Mouse (Mus musculus): ENCODE results near the gene Tuba4a. TPM values are rescaled to one million over a fixed set of nuclear protein-coding genes. Genes with fewer than 3 reads are reported as not detected.

Tuba4a gene
- polyA plus RNA-seq, 1 experiment from 2014 or later = 12.4 TPM

DNA sequence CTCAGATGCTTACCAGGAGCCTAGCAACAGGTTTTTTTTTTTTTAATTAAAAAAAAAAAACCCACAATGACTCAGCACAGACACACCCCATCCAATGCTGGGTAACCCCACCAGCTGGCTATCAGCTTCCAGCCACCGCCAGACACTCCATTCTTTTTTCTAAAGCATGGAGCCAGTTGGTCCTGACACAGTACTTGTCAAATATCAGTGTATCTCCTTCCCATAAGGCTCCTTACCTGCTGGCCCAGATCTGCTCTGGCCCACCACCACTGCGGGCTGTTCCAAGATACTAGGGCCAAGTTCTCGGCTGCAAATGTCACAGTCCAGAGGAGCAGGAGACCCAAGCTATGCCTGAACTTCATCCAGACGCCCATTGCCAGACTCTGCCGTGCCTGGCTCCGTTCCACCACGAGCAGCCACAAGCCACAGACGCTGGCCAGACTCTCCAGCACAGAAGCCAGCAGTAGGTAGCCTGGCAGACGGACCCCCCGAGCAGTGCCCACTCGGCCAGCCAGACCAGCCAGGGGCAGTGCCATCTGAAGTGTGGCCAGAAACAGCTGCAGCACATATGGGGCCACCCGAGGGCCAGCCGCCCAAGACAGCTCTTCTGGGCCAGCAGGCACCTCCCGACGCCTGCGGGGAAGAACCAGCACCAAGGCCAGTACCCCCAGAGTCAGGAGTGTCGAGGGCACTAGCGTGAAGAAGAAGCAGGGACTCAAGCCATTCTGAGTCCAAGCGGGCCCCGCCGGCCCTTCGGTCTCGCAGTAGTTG is 40.1 kb downstream of the Tuba4a start:
- H3K36me3 ChIP-seq (ENCODE audit: control insufficient read depth, insufficient read depth, low read length) = peaks cover 7% of the 10 kb centered on the region
- H3K27ac ChIP-seq (ENCODE audit: low read depth, low read length) = peak overlapping the region; percentile 51
- no peaks in the 10 kb centered on the region for H3K27me3 ChIP-seq (ENCODE audit: control insufficient read depth, insufficient read depth, low read length)
- peak overlapping the region; percentile 95 for H3K4me2 ChIP-seq (replicated peaks; ENCODE audit: low read depth, low read length)
- H3K9me3 ChIP-seq (ENCODE audit: control insufficient read depth, low read length) = no peaks in the 10 kb centered on the region
- peak overlapping the region; percentile 60 for H3K9ac ChIP-seq (ENCODE audit: low read depth, low read length)
- ATAC-seq (ENCODE audit: low FRiP score) = peak; percentile 12
- H3K4me3 ChIP-seq (ENCODE audit: low read depth, low read length) = peak overlapping the region; percentile 59
- peak; percentile 9 for DNase-seq (ENCODE audit: low spot score)
- 10% methylated on average over 23 of the region's 23 CpGs for WGBS
- peaks cover 3% of the 10 kb centered on the region; the same call in 1 of the 2 replicates for H3K4me1 ChIP-seq (replicated peaks; ENCODE audit: control insufficient read depth, insufficient read depth, low read length)

DNA sequence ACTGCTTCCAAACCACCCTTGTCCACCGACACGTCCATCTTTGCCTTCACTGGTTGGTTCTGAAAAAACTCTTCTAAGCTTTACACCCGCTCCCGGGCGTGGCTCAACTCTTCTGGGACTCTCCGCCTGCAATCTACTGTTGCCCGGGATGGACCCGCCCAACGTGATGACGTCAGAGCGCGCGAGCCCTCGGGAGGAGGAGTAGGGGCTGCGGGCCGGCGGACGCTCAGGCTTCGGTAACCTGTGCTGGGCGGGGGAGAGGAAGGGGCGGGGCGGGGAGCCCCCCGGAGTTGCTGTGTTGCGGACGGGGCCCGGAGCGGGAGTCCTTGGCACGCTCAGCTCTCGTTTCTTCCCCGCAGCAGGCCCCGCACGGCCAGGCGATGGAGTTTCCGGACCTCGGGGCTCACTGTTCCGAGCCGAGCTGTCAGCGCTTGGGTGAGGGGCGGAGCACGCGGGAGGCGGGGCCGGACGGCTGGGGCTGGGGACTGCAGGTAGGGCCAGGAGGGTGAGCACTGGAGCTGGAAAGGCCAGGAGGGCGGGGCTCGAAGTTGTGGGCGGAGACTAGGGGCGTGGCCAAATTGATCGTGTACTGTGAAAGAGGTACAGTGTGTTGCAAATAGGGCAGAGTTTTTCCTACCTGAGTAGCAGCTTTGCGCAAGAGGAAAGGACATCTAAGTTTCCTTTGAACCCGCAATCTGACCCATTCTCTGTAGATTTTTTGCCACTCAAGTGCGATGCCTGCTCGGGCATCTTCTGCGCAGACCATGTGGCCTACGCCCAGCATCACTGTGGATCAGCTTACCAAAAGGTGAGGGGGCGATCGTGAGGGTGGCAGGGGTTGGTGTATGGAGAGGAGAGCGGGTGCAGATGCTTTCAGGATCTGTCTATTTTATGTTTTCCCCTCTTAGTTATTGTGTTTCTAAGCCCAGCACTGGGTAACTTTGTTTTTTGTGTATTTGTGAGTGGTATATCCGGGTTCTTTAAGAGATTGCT is 50.9 kb downstream of the Tuba4a start, which contains the start of gene Zfand2b:
Gene Zfand2b, plus strand, starts transcription at position 175 of the 993 bp plus-strand sequence.
- Histone ChIP-seq H3K9me3 (ENCODE audit: control insufficient read depth, low read length) (no peaks in the 10 kb centered on the region), H3K4me3 (ENCODE audit: low read depth, low read length) (peak within 1 kb of the TSS; percentile 68), H3K36me3 (ENCODE audit: control insufficient read depth, insufficient read depth, low read length) (0 out of 2 replicates have a peak, but pooled peaks cover 2% of the 10 kb centered on the region), H3K9ac (ENCODE audit: low read depth, low read length) (peak within 1 kb of the TSS; percentile 68), H3K27me3 (ENCODE audit: control insufficient read depth, insufficient read depth, low read length) (no peaks in the 10 kb centered on the region), H3K27ac (ENCODE audit: low read depth, low read length) (peak within 1 kb of the TSS; percentile 79), H3K4me1 (replicated peaks; ENCODE audit: control insufficient read depth, insufficient read depth, low read length) (0 out of 2 replicates have a peak, but pooled peaks cover 4% of the 10 kb centered on the region), H3K4me2 (replicated peaks; ENCODE audit: low read depth, low read length) (peak within 1 kb of the TSS; percentile 51)
- peak; percentile 99 for ATAC-seq (ENCODE audit: low FRiP score)
- peak; percentile 95 for DNase-seq (ENCODE audit: low spot score)
- under 1% methylated on average over 55 of the region's 59 CpGs for WGBS

DNA sequence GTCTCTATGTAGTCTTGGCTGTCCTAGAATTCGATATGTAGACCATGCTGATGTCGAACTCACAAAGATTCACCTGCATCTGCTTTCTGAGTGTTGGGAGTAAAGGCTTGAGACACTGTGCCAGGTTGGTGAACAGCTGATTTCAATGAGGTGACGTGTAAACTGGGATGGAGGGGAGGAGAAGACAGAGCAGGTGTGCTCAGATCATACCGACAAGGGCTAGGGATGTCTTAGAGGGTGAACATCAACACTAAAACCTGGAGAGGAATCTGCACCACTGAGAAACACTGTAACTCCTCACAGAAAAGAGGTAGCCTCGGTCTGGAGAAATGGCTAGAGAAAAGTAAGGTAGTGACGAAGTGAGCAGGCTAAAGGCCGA is 51.6 kb downstream of the Tuba4a start:
- H3K4me2 ChIP-seq (replicated peaks; ENCODE audit: low read depth, low read length) = peak overlapping the region; percentile 51
- DNase-seq (ENCODE audit: low spot score) (no peak), ATAC-seq (ENCODE audit: low FRiP score) (peak; percentile 49)
- no peaks in the 10 kb centered on the region for H3K27me3 ChIP-seq (ENCODE audit: control insufficient read depth, insufficient read depth, low read length)
- peak overlapping the region; percentile 68 for H3K4me3 ChIP-seq (ENCODE audit: low read depth, low read length)
- 0 out of 2 replicates have a peak, but pooled peaks cover 4% of the 10 kb centered on the region for H3K4me1 ChIP-seq (replicated peaks; ENCODE audit: control insufficient read depth, insufficient read depth, low read length)
- H3K27ac ChIP-seq (ENCODE audit: low read depth, low read length) = peak overlapping the region; percentile 79; the same call in 1 of the 2 replicates
- WGBS = 10% methylated on average over 7 of the region's 7 CpGs
- H3K9ac ChIP-seq (ENCODE audit: low read depth, low read length) = peak overlapping the region; percentile 52
- H3K36me3 ChIP-seq (ENCODE audit: control insufficient read depth, insufficient read depth, low read length) = 0 out of 2 replicates have a peak, but pooled peaks cover 2% of the 10 kb centered on the region
- no peaks in the 10 kb centered on the region for H3K9me3 ChIP-seq (ENCODE audit: control insufficient read depth, low read length)

Other genes with a start within 250 kb of the Tuba4a start
- gene Nhej1, start 94.7 kb downstream of the Tuba4a start, polyA plus RNA-seq (2014; fragmentation: Nextera tagmentation; extraction: Ambion mirVana) = 14.8 and 15.2 TPM in 2 replicates
- gene Slc23a3, start 86.0 kb downstream of the Tuba4a start, polyA plus RNA-seq (2014; fragmentation: Nextera tagmentation; extraction: Ambion mirVana) = not detected in 2 replicates
- gene Cnppd1, start 77.2 kb downstream of the Tuba4a start, polyA plus RNA-seq (2014; fragmentation: Nextera tagmentation; extraction: Ambion mirVana) = 47.4 and 49.0 TPM in 2 replicates
- 50.3 and 58.4 TPM in 2 replicates for gene Retreg2, start 77.1 kb downstream of the Tuba4a start, polyA plus RNA-seq (2014; fragmentation: Nextera tagmentation; extraction: Ambion mirVana)
- 37.4 and 37.7 TPM in 2 replicates for gene Zfand2b, start 51.2 kb downstream of the Tuba4a start, polyA plus RNA-seq (2014; fragmentation: Nextera tagmentation; extraction: Ambion mirVana)
- 21.8 and 23.9 TPM in 2 replicates for gene Abcb6, start 39.5 kb downstream of the Tuba4a start, polyA plus RNA-seq (2014; fragmentation: Nextera tagmentation; extraction: Ambion mirVana)
- gene Ankzf1, start 27.7 kb downstream of the Tuba4a start, polyA plus RNA-seq (2014; fragmentation: Nextera tagmentation; extraction: Ambion mirVana) = 12.8 and 14.9 TPM in 2 replicates
- 17.4 and 18.6 TPM in 2 replicates for gene Atg9a, start 27.7 kb downstream of the Tuba4a start, polyA plus RNA-seq (2014; fragmentation: Nextera tagmentation; extraction: Ambion mirVana)
- gene Glb1l, start 9.1 kb downstream of the Tuba4a start, polyA plus RNA-seq (2014; fragmentation: Nextera tagmentation; extraction: Ambion mirVana) = 18.0 and 19.5 TPM in 2 replicates
- gene Stk16, start 9.0 kb downstream of the Tuba4a start, polyA plus RNA-seq (2014; fragmentation: Nextera tagmentation; extraction: Ambion mirVana) = 110 and 125 TPM in 2 replicates
- gene A630095N17Rik, start 12.2 kb upstream of the Tuba4a start, polyA plus RNA-seq (2014; fragmentation: Nextera tagmentation; extraction: Ambion mirVana) = not detected in 2 replicates
- 17.8 and 21.4 TPM in 2 replicates for gene Dnajb2, start 16.5 kb upstream of the Tuba4a start, polyA plus RNA-seq (2014; fragmentation: Nextera tagmentation; extraction: Ambion mirVana)
- 3.5 and 6.0 TPM in 2 replicates for gene Ptprn, start 44.6 kb upstream of the Tuba4a start, polyA plus RNA-seq (2014; fragmentation: Nextera tagmentation; extraction: Ambion mirVana)
- gene Resp18, start 58.5 kb upstream of the Tuba4a start, polyA plus RNA-seq (2014; fragmentation: Nextera tagmentation; extraction: Ambion mirVana) = 32.3 and 35.7 TPM in 2 replicates
- gene Dnpep, start 98.1 kb upstream of the Tuba4a start, polyA plus RNA-seq (2014; fragmentation: Nextera tagmentation; extraction: Ambion mirVana) = 154 and 165 TPM in 2 replicates
- 2.1 and 2.4 TPM in 2 replicates for gene Des, start 140.5 kb upstream of the Tuba4a start, polyA plus RNA-seq (2014; fragmentation: Nextera tagmentation; extraction: Ambion mirVana)
- 11.1 and 12.7 TPM in 2 replicates for gene Speg, start 155.4 kb upstream of the Tuba4a start, polyA plus RNA-seq (2014; fragmentation: Nextera tagmentation; extraction: Ambion mirVana)
- 53.8 and 56.3 TPM in 2 replicates for gene Gmppa, start 216.1 kb upstream of the Tuba4a start, polyA plus RNA-seq (2014; fragmentation: Nextera tagmentation; extraction: Ambion mirVana)
- 1.9 and 4.4 TPM in 2 replicates for gene Asic4, start 230.6 kb upstream of the Tuba4a start, polyA plus RNA-seq (2014; fragmentation: Nextera tagmentation; extraction: Ambion mirVana)